Mouse (Mus musculus) kidney, postnatal 0 days (tissue): ENCODE measurements around the gene Amer3. TPM values are rescaled to one million over a fixed set of nuclear protein-coding genes. Genes with fewer than 3 reads are reported as not detected.
"Not testable (repeated sequence)": the region's sequence is repeated elsewhere in the genome, so short reads cannot be mapped to it uniquely, and the experiment has no call there.

Experiments used
- ATAC-seq: fragments of 200-750 bp; cut with Nextera tagmentation; replicated peaks from 2 replicates; pipeline ENCODE4 v1.8.0; 2017; ENCODE audit warnings: low read depth, moderate number of reproducible peaks, moderate TSS enrichment, moderate library complexity; ENCODE audit not compliant: low FRiP score
- DNase-seq: peaks from one replicate; pipeline ENCODE4 v3.0.0-alpha.2; 2016; ENCODE audit warnings: low spot score
- H3K27ac ChIP-seq: fragments of 300-500 bp; sonication (generic); 2 replicates; pipeline ENCODE4 v1.5.1; 2014; ENCODE audit warnings: mild to moderate bottlenecking
- H3K27me3 ChIP-seq: fragments of 300-500 bp; sonication (generic); 2 replicates; pipeline ENCODE4 v1.6.1; 2014; ENCODE audit warnings: low read length, mixed read lengths; ENCODE audit not compliant: insufficient read depth
- H3K36me3 ChIP-seq: fragments of 300-500 bp; sonication (generic); 2 replicates; pipeline ENCODE4 v1.6.1; 2014; ENCODE audit warnings: low read length, mixed read lengths; ENCODE audit not compliant: insufficient read depth
- H3K4me1 ChIP-seq: fragments of 300-500 bp; sonication (generic); replicated peaks from 2 replicates; pipeline ENCODE4 v1.6.1; 2014; ENCODE audit warnings: antibody characterized with exemption, low read length, mixed read lengths; ENCODE audit not compliant: insufficient read depth
- H3K4me2 ChIP-seq: fragments of 300-500 bp; sonication (generic); 2 replicates; pipeline ENCODE4 v1.6.1; 2014; ENCODE audit warnings: mild to moderate bottlenecking, low read length, moderate library complexity, mixed read lengths
- H3K4me3 ChIP-seq: fragments of 300-500 bp; sonication (generic); replicated peaks from 2 replicates; pipeline ENCODE4 v1.5.1; 2014; ENCODE audit warnings: low read depth, low read length
- H3K9ac ChIP-seq: fragments of 300-500 bp; sonication (generic); 2 replicates; pipeline ENCODE4 v1.6.1; 2014; ENCODE audit warnings: low read depth, low read length
- H3K9me3 ChIP-seq: fragments of 300-500 bp; sonication (generic); replicated peaks from 2 replicates; pipeline ENCODE4 v1.6.1; 2016; ENCODE audit warnings: low read length, inconsistent platforms, mixed read lengths
- CTCF ChIP-seq: IDR thresholded peaks from 2 replicates; pipeline ENCODE4 v1.5.1; 2016; ENCODE audit warnings: antibody characterized with exemption, low read depth, mild to moderate bottlenecking, moderate library complexity
- WGBS: fragments of 180-500 bp; shearing (Covaris S2); extraction: QIAGEN DNeasy Blood & Tissue Kit; methylation state at CpG from one replicate; pipeline ENCODE4 v1.1.7; 2014; 5-methylcytosine and 5-hydroxymethylcytosine counted together
- polyA plus RNA-seq: library from polyadenylated mRNA; unstranded; fragments of >200 nt; fragmentation: Nextera tagmentation; extraction: Ambion mirVana; gene quantifications from 2 replicates; pipeline ENCODE4 v1.2.1, GENCODE M21; 2015

Gene Amer3
- polyA plus RNA-seq, 1 experiment from 2014 or later = not detected

- no peak overlapping the region for H3K9ac ChIP-seq
- no peak overlapping the region for H3K4me2 ChIP-seq
- DNase-seq = no peak
- no peaks in the 10 kb centered on the region for H3K4me1 ChIP-seq
- no peaks in the 10 kb centered on the region for H3K36me3 ChIP-seq
- no peak overlapping the region for H3K27ac ChIP-seq
- H3K9me3 ChIP-seq = no peaks in the 10 kb centered on the region
- H3K27me3 ChIP-seq = no peaks in the 10 kb centered on the region
- no peak for ATAC-seq
- no peak for TF ChIP-seq CTCF
- no peak overlapping the region for H3K4me3 ChIP-seq
- 84% methylated on average over 22 of the region's 22 CpGs for WGBS
Observed at GRCm38 (mm10) chr1:34587298-34588096, 8.0 kb downstream of the Amer3 start.

- 80% methylated on average over 15 of the region's 15 CpGs for WGBS
- Histone ChIP-seq H3K9me3 (no peaks in the 10 kb centered on the region), H3K9ac (no peak overlapping the region), H3K27ac (no peak overlapping the region), H3K27me3 (no peaks in the 10 kb centered on the region), H3K36me3 (no peaks in the 10 kb centered on the region), H3K4me1 (no peaks in the 10 kb centered on the region), H3K4me3 (no peak overlapping the region), H3K4me2 (no peak overlapping the region)
- DNase-seq (no peak), ATAC-seq (no peak)
- TF ChIP-seq CTCF = no peak
Observed at GRCm38 (mm10) chr1:34600000-34600399, 20.5 kb downstream of the Amer3 start.

GRCm38 (mm10) chr1:34601323-34602047 is 22.0 kb downstream of the Amer3 start:
- DNase-seq = peak; percentile 66
- H3K4me3 ChIP-seq = no peak overlapping the region
- peak; percentile 77 for ATAC-seq
- no peaks in the 10 kb centered on the region for H3K27me3 ChIP-seq
- H3K9me3 ChIP-seq = no peaks in the 10 kb centered on the region
- H3K4me2 ChIP-seq = no peak overlapping the region
- no peaks in the 10 kb centered on the region for H3K36me3 ChIP-seq
- TF ChIP-seq CTCF = no peak
- no peaks in the 10 kb centered on the region for H3K4me1 ChIP-seq
- H3K27ac ChIP-seq = no peak overlapping the region
- 40% methylated on average over 3 of the region's 3 CpGs for WGBS
- H3K9ac ChIP-seq = no peak overlapping the region

GRCm38 (mm10) chr1:34602363-34602762 is 22.9 kb downstream of the Amer3 start:
- TF ChIP-seq CTCF = peak; percentile 92
- WGBS = 24% methylated on average over 8 of the region's 8 CpGs
- peak; percentile 61 for ATAC-seq

GRCm38 (mm10) chr1:34613801-34614200 is 34.3 kb downstream of the Amer3 start:
- TF ChIP-seq CTCF = no peak
- Histone ChIP-seq H3K9me3 (no peaks in the 10 kb centered on the region), H3K27me3 (no peaks in the 10 kb centered on the region), H3K4me3 (no peak overlapping the region), H3K27ac (no peak overlapping the region), H3K4me2 (no peak overlapping the region), H3K4me1 (no peaks in the 10 kb centered on the region), H3K9ac (no peak overlapping the region), H3K36me3 (no peaks in the 10 kb centered on the region)
- 78% methylated on average over 2 of the region's 2 CpGs for WGBS
- no peak for DNase-seq
- no peak for ATAC-seq

More at GRCm38 (mm10) chr1:34602363-34602762, 22.9 kb downstream of the Amer3 start:
- no peak overlapping the region for H3K4me3 ChIP-seq
- H3K4me1 ChIP-seq = no peaks in the 10 kb centered on the region
- H3K9me3 ChIP-seq = no peaks in the 10 kb centered on the region
- no peak overlapping the region for H3K4me2 ChIP-seq
- no peak overlapping the region for H3K9ac ChIP-seq
- no peaks in the 10 kb centered on the region for H3K27me3 ChIP-seq
- peak; percentile 88 for DNase-seq
- H3K36me3 ChIP-seq = no peaks in the 10 kb centered on the region
- no peak overlapping the region for H3K27ac ChIP-seq

- H3K4me3 ChIP-seq, ATAC-seq, H3K4me2 ChIP-seq, DNase-seq, H3K9ac ChIP-seq, H3K4me1 ChIP-seq, H3K27me3 ChIP-seq, H3K9me3 ChIP-seq, H3K27ac ChIP-seq, H3K36me3 ChIP-seq: not testable (repeated sequence)
- WGBS = 94% methylated on average over 13 of the region's 13 CpGs
Observed at GRCm38 (mm10) chr1:34620116-34620515, 40.7 kb downstream of the Amer3 start.

- not testable (repeated sequence) for H3K9me3 ChIP-seq, H3K9ac ChIP-seq, H3K4me2 ChIP-seq, H3K36me3 ChIP-seq, DNase-seq, H3K4me1 ChIP-seq, H3K27ac ChIP-seq, H3K27me3 ChIP-seq, H3K4me3 ChIP-seq, ATAC-seq
- WGBS = 90% methylated on average over 5 of the region's 5 CpGs
Observed at GRCm38 (mm10) chr1:34620761-34621160, 41.3 kb downstream of the Amer3 start.
